Mouse (Mus musculus) heart, embryonic 16.5 days (tissue): ENCODE measurements around the gene Agbl4. TPM values are rescaled to one million over a fixed set of nuclear protein-coding genes. Genes with fewer than 3 reads are reported as not detected.

Source experiments
- ATAC-seq: fragments of 200-750 bp; cut with Nextera tagmentation; replicated peaks from 2 replicates; pipeline ENCODE4 v1.8.0; 2017; ENCODE audit warnings: moderate number of reproducible peaks; ENCODE audit not compliant: insufficient read depth, low FRiP score; ENCODE audit errors: extremely low read depth
- H3K27ac ChIP-seq: fragments of 300-500 bp; sonication (generic); 2 replicates; pipeline ENCODE4 v1.5.1; 2014; ENCODE audit warnings: mild to moderate bottlenecking, low read length, control low read depth, moderate library complexity
- H3K27me3 ChIP-seq: fragments of 300-500 bp; sonication (generic); 2 replicates; pipeline ENCODE4 v1.6.1; 2014; ENCODE audit warnings: low read length, mixed read lengths; ENCODE audit not compliant: control insufficient read depth, insufficient read depth
- H3K36me3 ChIP-seq: fragments of 300-500 bp; sonication (generic); 2 replicates; pipeline ENCODE4 v1.6.1; 2014; ENCODE audit not compliant: control insufficient read depth, insufficient read depth
- H3K4me1 ChIP-seq: fragments of 300-500 bp; sonication (generic); 2 replicates; pipeline ENCODE4 v1.6.1; 2014; ENCODE audit warnings: low read length, mixed read lengths; ENCODE audit not compliant: control insufficient read depth, insufficient read depth
- H3K4me2 ChIP-seq: fragments of 300-500 bp; sonication (generic); 2 replicates; pipeline ENCODE4 v1.6.1; 2014; ENCODE audit warnings: low read depth, mild to moderate bottlenecking, control low read depth, low read length
- H3K4me3 ChIP-seq: fragments of 300-500 bp; sonication (generic); 2 replicates; pipeline ENCODE4 v1.5.1; 2014; ENCODE audit warnings: mild to moderate bottlenecking, control low read depth, low read length
- H3K9ac ChIP-seq: fragments of 300-500 bp; sonication (generic); 2 replicates; pipeline ENCODE4 v1.6.1; 2014; ENCODE audit warnings: low read length, control low read depth
- H3K9me3 ChIP-seq: fragments of 300-500 bp; sonication (generic); replicated peaks from 2 replicates; pipeline ENCODE4 v1.6.1; 2016; ENCODE audit warnings: low read length; ENCODE audit not compliant: control insufficient read depth
- WGBS: fragments of 180-500 bp; shearing (Covaris S2); extraction: QIAGEN DNeasy Blood & Tissue Kit; methylation state at CpG from one replicate; pipeline ENCODE4 v1.1.7; 2014; 5-methylcytosine and 5-hydroxymethylcytosine counted together
- polyA plus RNA-seq: library from polyadenylated mRNA; unstranded; fragments of >200 nt; fragmentation: Nextera tagmentation; extraction: Ambion mirVana; gene quantifications from 2 replicates; pipeline ENCODE4 v1.2.1, GENCODE M21; 2015

The Agbl4 gene
- polyA plus RNA-seq, 1 experiment from 2014 or later: 0.97 TPM

GRCm38 (mm10) chr4:111589467-111590170 is 1192.2 kb downstream of the Agbl4 start:
- Histone ChIP-seq H3K4me1 (no peaks in the 10 kb centered on the region), H3K9me3 (no peaks in the 10 kb centered on the region), H3K4me2 (no peak overlapping the region), H3K27me3 (no peaks in the 10 kb centered on the region), H3K36me3 (no peaks in the 10 kb centered on the region), H3K9ac (no peak overlapping the region), H3K4me3 (no peak overlapping the region), H3K27ac (no peak overlapping the region)
- WGBS: 84% methylated on average over 4 of the region's 4 CpGs
- no peak for ATAC-seq

- no peak overlapping the region for H3K4me3 ChIP-seq
- 66% methylated on average over 3 of the region's 3 CpGs for WGBS
- no peak for ATAC-seq
These were observed 1197.3 kb downstream of the Agbl4 start for GRCm38 (mm10) chr4:111594655-111595295.

GRCm38 (mm10) chr4:111597249-111597661 is 1199.8 kb downstream of the Agbl4 start:
- Histone ChIP-seq H3K36me3 (no peaks in the 10 kb centered on the region), H3K4me2 (no peak overlapping the region), H3K4me3 (no peak overlapping the region), H3K27me3 (no peaks in the 10 kb centered on the region), H3K9me3 (no peaks in the 10 kb centered on the region), H3K4me1 (peaks cover 14% of the 10 kb centered on the region), H3K9ac (no peak overlapping the region), H3K27ac (peak overlapping the region; percentile 65)
- 84% methylated on average over 2 of the region's 2 CpGs for WGBS
- peak; percentile 85 for ATAC-seq

More at GRCm38 (mm10) chr4:111594655-111595295, 1197.3 kb downstream of the Agbl4 start:
- H3K4me1 ChIP-seq: peaks cover 7% of the 10 kb centered on the region
- H3K27ac ChIP-seq: no peak overlapping the region
- no peaks in the 10 kb centered on the region for H3K9me3 ChIP-seq
- H3K4me2 ChIP-seq: no peak overlapping the region
- no peaks in the 10 kb centered on the region for H3K27me3 ChIP-seq
- no peak overlapping the region for H3K9ac ChIP-seq
- no peaks in the 10 kb centered on the region for H3K36me3 ChIP-seq

- H3K4me2 ChIP-seq: no peak overlapping the region
- 34% methylated on average over 1 of the region's 1 CpGs for WGBS
- H3K4me3 ChIP-seq: no peak overlapping the region
- H3K9me3 ChIP-seq: no peaks in the 10 kb centered on the region
- H3K9ac ChIP-seq: no peak overlapping the region
- no peaks in the 10 kb centered on the region for H3K27me3 ChIP-seq
- no peaks in the 10 kb centered on the region for H3K36me3 ChIP-seq
- H3K27ac ChIP-seq: no peak overlapping the region
- H3K4me1 ChIP-seq: peaks cover 14% of the 10 kb centered on the region
- ATAC-seq: no peak
These were observed 1200.5 kb downstream of the Agbl4 start for GRCm38 (mm10) chr4:111597986-111598385.

- H3K36me3 ChIP-seq: no peaks in the 10 kb centered on the region
- H3K27ac ChIP-seq: no peak overlapping the region
- H3K4me3 ChIP-seq: no peak overlapping the region
- no peak overlapping the region for H3K4me2 ChIP-seq
- ATAC-seq: no peak
- 82% methylated on average over 2 of the region's 2 CpGs for WGBS
- H3K9ac ChIP-seq: no peak overlapping the region
- H3K27me3 ChIP-seq: no peaks in the 10 kb centered on the region
- no peaks in the 10 kb centered on the region for H3K9me3 ChIP-seq
- peaks cover 10% of the 10 kb centered on the region for H3K4me1 ChIP-seq
These were observed 1205.7 kb downstream of the Agbl4 start for GRCm38 (mm10) chr4:111603194-111603593.

- WGBS: 87% methylated on average over 8 of the region's 8 CpGs
- Histone ChIP-seq H3K4me2 (no peak overlapping the region), H3K27ac (no peak overlapping the region), H3K4me1 (0 out of 2 replicates have a peak, but pooled peaks cover 3% of the 10 kb centered on the region), H3K9ac (no peak overlapping the region), H3K9me3 (no peaks in the 10 kb centered on the region), H3K36me3 (no peaks in the 10 kb centered on the region), H3K27me3 (no peaks in the 10 kb centered on the region), H3K4me3 (no peak overlapping the region)
- ATAC-seq: no peak
These were observed 1210.5 kb downstream of the Agbl4 start for GRCm38 (mm10) chr4:111607826-111608500.

- Histone ChIP-seq H3K27me3 (no peaks in the 10 kb centered on the region), H3K9ac (no peak overlapping the region), H3K9me3 (no peaks in the 10 kb centered on the region), H3K36me3 (no peaks in the 10 kb centered on the region), H3K4me3 (no peak overlapping the region), H3K4me1 (no peaks in the 10 kb centered on the region), H3K27ac (no peak overlapping the region), H3K4me2 (no peak overlapping the region)
- 35% methylated on average over 2 of the region's 2 CpGs for WGBS
- ATAC-seq: no peak
These were observed 1224.4 kb downstream of the Agbl4 start for GRCm38 (mm10) chr4:111621865-111622264.

GRCm38 (mm10) chr4:111624914-111625313 is 1227.5 kb downstream of the Agbl4 start:
- no peak overlapping the region for H3K4me3 ChIP-seq
- no peaks in the 10 kb centered on the region for H3K4me1 ChIP-seq
- no peaks in the 10 kb centered on the region for H3K27me3 ChIP-seq
- no peak for ATAC-seq
- no peaks in the 10 kb centered on the region for H3K9me3 ChIP-seq
- WGBS: 51% methylated on average over 5 of the region's 5 CpGs
- H3K4me2 ChIP-seq: no peak overlapping the region
- no peak overlapping the region for H3K9ac ChIP-seq
- no peak overlapping the region for H3K27ac ChIP-seq
- H3K36me3 ChIP-seq: no peaks in the 10 kb centered on the region
